Comparison of ENCODE assay signal across 10 mouse cellular contexts in the genomic region with DNA sequence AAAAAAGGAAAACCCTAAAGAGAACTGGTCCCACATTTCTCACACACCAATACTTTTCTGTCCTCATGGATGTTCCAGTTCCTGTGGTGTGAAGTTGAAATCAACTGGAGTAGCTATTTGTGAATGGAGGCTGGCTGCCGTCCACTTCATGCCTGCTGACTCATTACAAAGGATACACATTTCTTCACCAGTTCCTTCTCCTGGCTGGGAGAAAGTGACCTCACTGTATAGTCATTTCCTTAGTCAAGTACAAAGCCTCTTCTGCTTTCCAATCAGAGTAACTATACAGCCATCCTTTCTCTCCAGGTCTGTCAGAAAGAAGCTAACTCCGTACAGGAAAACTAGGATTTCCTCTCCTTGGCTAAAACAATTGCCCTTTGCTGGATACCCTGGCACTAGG. TPM values are rescaled to one million over a fixed set of nuclear protein-coding genes. Genes with fewer than 3 reads are reported as not detected.
A peak's percentile ranks its signal among the peaks of the same experiment; 100 is the strongest.
DNase-seq lines count a peak whose midpoint lies in the region; ATAC-seq and TF ChIP-seq lines count a peak whose summit lies in the region.
"Had no signal": no experiment of that assay in that cellular context is flagged by ENCODE, and none has a peak within 500 bp of the region (broad histone marks: within the 10 kb centered on the region; RNA-seq: fewer than 3 reads in every experiment).

No protein-coding gene starts in this region.

- no peak overlapping the region for H3K4me3 ChIP-seq in kidney, embryonic 15.5 days (replicated peaks)
- no peak overlapping the region for H3K4me3 ChIP-seq in myocyte
- H3K4me3 ChIP-seq in forebrain, embryonic 12.5 days (replicated peaks) = no peak overlapping the region
- H3K4me3 ChIP-seq: embryonic facial prominence, embryonic 12.5 days; midbrain, embryonic 12.5 days had no signal

- peak; percentile 66 to 87 for DNase-seq in adrenal gland, adult (ENCODE audit: inconsistent age in 2 of 2, low spot score in 1 of 2)
- no peak for DNase-seq in adrenal gland, postnatal 4 days (ENCODE audit: low spot score in 2 of 2)
- peak; percentile 91 for DNase-seq in 416B (ENCODE audit: low read depth)
- peak; percentile 72 for DNase-seq in gastrocnemius, postnatal 14 days

- H3K4me2 ChIP-seq in kidney, embryonic 15.5 days = no peak overlapping the region
- H3K4me2 ChIP-seq in myocyte (ENCODE audit: low read depth) = peak overlapping the region; percentile 66
- no peak overlapping the region for H3K4me2 ChIP-seq in forebrain, embryonic 12.5 days
- H3K4me2 ChIP-seq: embryonic facial prominence, embryonic 12.5 days; midbrain, embryonic 12.5 days had no signal

- 72% methylated on average over 2 of the region's 2 CpGs for WGBS in kidney, embryonic 15.5 days
- 84% methylated on average over 2 of the region's 2 CpGs for WGBS in forebrain, embryonic 12.5 days

- H3K27me3 ChIP-seq in kidney, embryonic 15.5 days = no peaks in the 10 kb centered on the region
- no peaks in the 10 kb centered on the region for H3K27me3 ChIP-seq in myocyte (ENCODE audit: control insufficient read depth, insufficient read depth, insufficient read length)
- H3K27me3 ChIP-seq in forebrain, embryonic 12.5 days = no peaks in the 10 kb centered on the region
- H3K27me3 ChIP-seq: embryonic facial prominence, embryonic 12.5 days; midbrain, embryonic 12.5 days had no signal

- no peak for ATAC-seq in kidney, embryonic 15.5 days (replicated peaks; ENCODE audit: low FRiP score)
- no peak for ATAC-seq in erythroid progenitor cell, adult 5-6 weeks (replicated peaks; ENCODE audit: low FRiP score, poor library complexity, severe bottlenecking)
- no peak for ATAC-seq in forebrain, embryonic 12.5 days (ENCODE audit: low FRiP score)

- no peaks in the 10 kb centered on the region for H3K9me3 ChIP-seq in kidney, embryonic 15.5 days (replicated peaks)
- H3K9me3 ChIP-seq in forebrain, embryonic 12.5 days = no peaks in the 10 kb centered on the region
- H3K9me3 ChIP-seq: embryonic facial prominence, embryonic 12.5 days; midbrain, embryonic 12.5 days had no signal

- no peaks in the 10 kb centered on the region for H3K4me1 ChIP-seq in kidney, embryonic 15.5 days
- H3K4me1 ChIP-seq in forebrain, embryonic 12.5 days = no peaks in the 10 kb centered on the region
- H3K4me1 ChIP-seq: embryonic facial prominence, embryonic 12.5 days; midbrain, embryonic 12.5 days had no signal

- no peak for TF ChIP-seq POLR2A in myocyte (IDR thresholded peaks at IDR 0.05; ENCODE audit: insufficient read length, low read depth)

- H3K27ac ChIP-seq in kidney, embryonic 15.5 days = peak overlapping the region; percentile 71; the same call in 1 of the 2 replicates
- H3K27ac ChIP-seq in forebrain, embryonic 12.5 days = no peak overlapping the region
- H3K27ac ChIP-seq: embryonic facial prominence, embryonic 12.5 days; midbrain, embryonic 12.5 days had no signal

- intact Hi-C loops in gastrocnemius, postnatal 14 days (cut with DNase I; ENCODE audit: low total_unique reads) = no loop called here

- no peak overlapping the region for H3K9ac ChIP-seq in kidney, embryonic 15.5 days
- no peak overlapping the region for H3K9ac ChIP-seq in forebrain, embryonic 12.5 days
- H3K9ac ChIP-seq: embryonic facial prominence, embryonic 12.5 days; midbrain, embryonic 12.5 days had no signal

- no peak overlapping the region for H3ac ChIP-seq in myocyte (ENCODE audit: control insufficient read depth, insufficient read length)

- peaks cover 10% of the 10 kb centered on the region for H3K79me2 ChIP-seq in myocyte (ENCODE audit: control insufficient read depth, insufficient read depth)

- peaks cover 96% of the 10 kb centered on the region for H3K36me3 ChIP-seq in kidney, embryonic 15.5 days
- H3K36me3 ChIP-seq in myocyte (ENCODE audit: control insufficient read depth, insufficient read depth) = peaks cover 59% of the 10 kb centered on the region
- H3K36me3 ChIP-seq in forebrain, embryonic 12.5 days (replicated peaks) = peaks cover 90% of the 10 kb centered on the region

TF ChIP-seq in myocyte, 11 proteins besides CTCF, POLR2A, EP300 and RAD21:
- TF ChIP-seq MYOG (IDR thresholded peaks at IDR 0.05; ENCODE audit: control insufficient read depth in 1 of 3, insufficient read depth in 1 of 3, insufficient read length in 2 of 3, low read depth in 2 of 3) = no peak
- TF ChIP-seq MYOD1 (IDR thresholded peaks at IDR 0.05; ENCODE audit: control insufficient read depth in 1 of 3, insufficient read length in 2 of 3, low read depth in 2 of 3) = no peak
- no peak for TF ChIP-seq MAX (IDR thresholded peaks at IDR 0.05; ENCODE audit: low read depth)
- TF ChIP-seq SRF (IDR thresholded peaks at IDR 0.05; ENCODE audit: control insufficient read depth, insufficient read length, low read depth) = no peak
- TF ChIP-seq TCF3 (IDR thresholded peaks at IDR 0.05; ENCODE audit: insufficient read length, low read depth) = no peak
- no peak for TF ChIP-seq TCF12 (IDR thresholded peaks at IDR 0.05; ENCODE audit: insufficient read depth, poor library complexity, severe bottlenecking)
- TF ChIP-seq CEBPB (IDR thresholded peaks at IDR 0.05; ENCODE audit: insufficient read depth, poor library complexity, severe bottlenecking) = no peak
- TF ChIP-seq POLR2AphosphoS2 (IDR thresholded peaks at IDR 0.05; ENCODE audit: insufficient read length, low read depth) = no peak
- TF ChIP-seq E2F4 (IDR thresholded peaks at IDR 0.05; ENCODE audit: insufficient read depth) = no peak
- TF ChIP-seq REST (IDR thresholded peaks at IDR 0.05; ENCODE audit: insufficient read depth, insufficient read length) = no peak
- no peak for TF ChIP-seq USF1 (IDR thresholded peaks at IDR 0.05; ENCODE audit: low read depth)

RNA-seq across cellular contexts. Expression of a gene that starts 19.3 kb away (rescaled TPM):
- total RNA-seq in adrenal gland, postnatal 4 days (2021) = 100 to 1,000 TPM; 125 to 136 TPM
- total RNA-seq in gastrocnemius, postnatal 14 days (2021) = 10 to 100 TPM; 36.6 to 37.4 TPM
- 132 and 140 TPM in 2 replicates for polyA plus RNA-seq in kidney, embryonic 15.5 days (2015; fragmentation: Nextera tagmentation; extraction: Ambion mirVana)
- 55.5 TPM for polyA plus RNA-seq in myocyte (2012; fragmentation: generic; extraction: Trizol)
- total RNA-seq in erythroid progenitor cell, adult 5-6 weeks (2015; ENCODE audit: low replicate concordance) = 21.0 and 27.0 TPM in 2 replicates
- 38.0 and 62.0 TPM in 2 replicates for total RNA-seq in erythroid progenitor cell, adult 5-6 weeks (2017; ENCODE audit: low replicate concordance)
- 198 and 214 TPM in 2 replicates for polyA plus RNA-seq in forebrain, embryonic 12.5 days (2016; fragmentation: Nextera tagmentation; extraction: Ambion mirVana)

RNA-seq across cellular contexts. Expression of a gene that starts 35.9 kb away (rescaled TPM):
- 10 to 100 TPM; 25.8 to 27.0 TPM for total RNA-seq in adrenal gland, postnatal 4 days (2021)
- 100 to 1,000 TPM; 223 to 271 TPM for total RNA-seq in gastrocnemius, postnatal 14 days (2021)
- polyA plus RNA-seq in kidney, embryonic 15.5 days (2015; fragmentation: Nextera tagmentation; extraction: Ambion mirVana) = 43.5 and 48.3 TPM in 2 replicates
- polyA plus RNA-seq in myocyte (2012; fragmentation: generic; extraction: Trizol) = 92.0 TPM
- not detected in 2 replicates for total RNA-seq in erythroid progenitor cell, adult 5-6 weeks (2015; ENCODE audit: low replicate concordance)
- not detected in 2 replicates for total RNA-seq in erythroid progenitor cell, adult 5-6 weeks (2017; ENCODE audit: low replicate concordance)
- 67.3 and 70.6 TPM in 2 replicates for polyA plus RNA-seq in forebrain, embryonic 12.5 days (2016; fragmentation: Nextera tagmentation; extraction: Ambion mirVana)

Comparison
In these comparisons a context has a peak if more than half of its experiments do, and no peak if none do; other contexts are left out.
1. DNase-seq: peak in adrenal gland, adult (2 of 2), 416B (single experiment) and gastrocnemius, postnatal 14 days (single experiment); none in adrenal gland, postnatal 4 days (0 of 2).
2. RNA of a gene that starts 35.9 kb away (total RNA-seq): 223 to 271 TPM in gastrocnemius, postnatal 14 days and 25.8 to 27.0 TPM in adrenal gland, postnatal 4 days; not detected in erythroid progenitor cell, adult 5-6 weeks; every median in the first group is over 10 times any median in the second.